21 mouse cellular contexts compared by ENCODE assay signal in genomic region chr1:88150133-88150532, GRCm38 (mm10). TPM values are rescaled to one million over a fixed set of nuclear protein-coding genes. Genes with fewer than 3 reads are reported as not detected.
DNase-seq lines count a peak whose midpoint lies in the region; ATAC-seq and TF ChIP-seq lines count a peak whose summit lies in the region.
"Not testable (repeated sequence)": the region's sequence is repeated elsewhere in the genome, so short reads cannot be mapped to it uniquely, and the experiment has no call there.
"Had no signal": no experiment of that assay in that cellular context is flagged by ENCODE, and none has a peak within 500 bp of the region (broad histone marks: within the 10 kb centered on the region; RNA-seq: fewer than 3 reads in every experiment).

No protein-coding gene starts in this region.

- WGBS in intestine, embryonic 15.5 days, result 82% methylated on average over 2 of the region's 2 CpGs
- WGBS in liver, embryonic 14.5 days (ENCODE audit: insufficient replicate concordance), result 48% methylated on average over 2 of the region's 2 CpGs
- 75% methylated on average over 2 of the region's 2 CpGs for WGBS in midbrain, postnatal 0 days

- not testable (repeated sequence) for H3K4me1 ChIP-seq in E14TG2a.4 (replicated peaks; ENCODE audit: low read depth, low read length); intestine, embryonic 15.5 days (replicated peaks); liver, embryonic 14.5 days (replicated peaks; ENCODE audit: control insufficient read depth in 2 of 2, insufficient read depth in 2 of 2, low read length in 1 of 2); midbrain, postnatal 0 days (ENCODE audit: insufficient read depth, low read length)

- not testable (repeated sequence) for H3K27ac ChIP-seq in intestine, embryonic 15.5 days; liver, embryonic 14.5 days; midbrain, postnatal 0 days (ENCODE audit: low read depth, low read length)

- not testable (repeated sequence) for H3K36me3 ChIP-seq in E14TG2a.4 (ENCODE audit: insufficient read depth, low read length); intestine, embryonic 15.5 days; liver, embryonic 14.5 days (replicated peaks; ENCODE audit: control insufficient read depth, insufficient read depth, low read depth); midbrain, postnatal 0 days (ENCODE audit: insufficient read depth, low read length)

- DNase-seq in adrenal gland, postnatal 14 days, result peak; percentile 11
- DNase-seq in embryo, embryonic 10.5 days (ENCODE audit: low spot score), result peak; percentile 10
- DNase-seq in kidney, postnatal 36 days, result peak; percentile 16 to 33
- not testable (repeated sequence) for DNase-seq in liver, embryonic 14.5 days (ENCODE audit: low read depth in 3 of 3, low spot score in 3 of 3)
- DNase-seq in midbrain, postnatal 0 days (ENCODE audit: low spot score), result peak; percentile 36
- peak; percentile 14 for DNase-seq in thymus, postnatal 4 days

- not testable (repeated sequence) for H3K4me2 ChIP-seq in intestine, embryonic 15.5 days (replicated peaks); liver, embryonic 14.5 days (ENCODE audit: low read depth); midbrain, postnatal 0 days (ENCODE audit: low read depth, low read length, poor library complexity, severe bottlenecking)

- H3K27me3 ChIP-seq in E14TG2a.4 (ENCODE audit: insufficient read depth, low read length); intestine, embryonic 15.5 days (replicated peaks); liver, embryonic 14.5 days (ENCODE audit: control insufficient read depth, insufficient read depth, low read length); midbrain, postnatal 0 days (ENCODE audit: insufficient read depth, low read length): not testable (repeated sequence)

- TF ChIP-seq CTCF in E14TG2a.4 (conservative IDR thresholded peaks at IDR 0.05; ENCODE audit: low read length), result 0 out of 2 replicates have a peak, but pooled peaks have one; percentile 2
- TF ChIP-seq CTCF in liver, embryonic 14.5 days (IDR thresholded peaks at IDR 0.05; ENCODE audit: low read depth), result peak; percentile 43
- peak; percentile 62 for TF ChIP-seq CTCF in midbrain, postnatal 0 days (IDR thresholded peaks at IDR 0.05)

- 0 out of 2 replicates have a peak, but pooled peaks have one; percentile 41 for ATAC-seq in intestine, embryonic 15.5 days
- ATAC-seq in liver, embryonic 14.5 days (ENCODE audit: insufficient read depth); midbrain, postnatal 0 days (ENCODE audit: low FRiP score): not testable (repeated sequence)

- H3K4me3 ChIP-seq in E14TG2a.4 (replicated peaks; ENCODE audit: low read length); intestine, embryonic 15.5 days (replicated peaks); liver, embryonic 14.5 days (ENCODE audit: insufficient read depth in 1 of 2, low read depth in 2 of 2, low read length in 2 of 2); midbrain, postnatal 0 days (ENCODE audit: low read depth, low read length): not testable (repeated sequence)

- not testable (repeated sequence) for H3K9ac ChIP-seq in intestine, embryonic 15.5 days; liver, embryonic 14.5 days (replicated peaks); midbrain, postnatal 0 days (replicated peaks; ENCODE audit: low read length, poor library complexity, severe bottlenecking)

- H3K9me3 ChIP-seq in E14TG2a.4 (ENCODE audit: low read length); intestine, embryonic 15.5 days; liver, embryonic 14.5 days (ENCODE audit: control insufficient read depth, low read length); midbrain, postnatal 0 days (ENCODE audit: low read length): not testable (repeated sequence)

- TF ChIP-seq EP300 in liver, embryonic 14.5 days (IDR thresholded peaks at IDR 0.05; ENCODE audit: low read depth), result not testable (repeated sequence)

RNA-seq across cellular contexts. Expression of gene Ugt1a6a, which starts 15.5 kb away (rescaled TPM):
- total RNA-seq in adrenal gland, postnatal 14 days (2021), result 10.5 and 12.8 TPM in 2 replicates
- 7.9 and 10.3 TPM in 2 replicates for polyA plus RNA-seq in intestine, embryonic 15.5 days (2015; fragmentation: Nextera tagmentation; extraction: Ambion mirVana)
- polyA plus RNA-seq in liver, embryonic 14.5 days (2012; rRNA removed), result 3.5 and 3.6 TPM in 2 replicates
- 7.1 and 8.2 TPM in 2 replicates for polyA plus RNA-seq in liver, embryonic 14.5 days (2014; fragmentation: Nextera tagmentation; extraction: Ambion mirVana)
- total RNA-seq in midbrain, postnatal 0 days (2014; rRNA removed), result 1.1 and 3.8 TPM in 2 replicates
- 1.7 and 2.3 TPM in 2 replicates for polyA plus RNA-seq in midbrain, postnatal 0 days (2015; fragmentation: Nextera tagmentation; extraction: Ambion mirVana)
- polyA plus RNA-seq: neural tube, embryonic 11.5 days had no signal

RNA-seq across cellular contexts. Expression of gene Ugt1a5, which starts 15.7 kb away (rescaled TPM):
- 0.37 and 0.41 TPM in 2 replicates for total RNA-seq in adrenal gland, postnatal 14 days (2021)
- polyA plus RNA-seq in intestine, embryonic 15.5 days (2015; fragmentation: Nextera tagmentation; extraction: Ambion mirVana), result not detected in 2 replicates
- 0.11 and 0.15 TPM in 2 replicates for polyA plus RNA-seq in liver, embryonic 14.5 days (2012; rRNA removed)
- polyA plus RNA-seq in liver, embryonic 14.5 days (2014; fragmentation: Nextera tagmentation; extraction: Ambion mirVana), result not detected in 2 replicates
- not detected in 2 replicates for total RNA-seq in midbrain, postnatal 0 days (2014; rRNA removed)
- polyA plus RNA-seq in midbrain, postnatal 0 days (2015; fragmentation: Nextera tagmentation; extraction: Ambion mirVana), result not detected in 2 replicates
- total RNA-seq: gastrocnemius, adult 8-10 months; layer of hippocampus, postnatal 14 days had no signal
- polyA plus RNA-seq: embryonic facial prominence, embryonic 14.5 days; forebrain, embryonic 10.5 days; heart, embryonic 14.5 days; hindbrain, embryonic 10.5 days; kidney, embryonic 16.5 days; limb, embryonic 15.5 days; lung, embryonic 16.5 days; midbrain, embryonic 16.5 days; neural tube, embryonic 11.5 days had no signal

RNA-seq across cellular contexts. Expression of gene Ugt1a6b, which starts 47.1 kb away (rescaled TPM):
- total RNA-seq in adrenal gland, postnatal 14 days (2021), result 5.3 and 11.5 TPM in 2 replicates
- 0.29 and 0.36 TPM in 2 replicates for polyA plus RNA-seq in intestine, embryonic 15.5 days (2015; fragmentation: Nextera tagmentation; extraction: Ambion mirVana)
- polyA plus RNA-seq in liver, embryonic 14.5 days (2012; rRNA removed), result 2.3 and 3.1 TPM in 2 replicates
- 4.8 and 5.1 TPM in 2 replicates for polyA plus RNA-seq in liver, embryonic 14.5 days (2014; fragmentation: Nextera tagmentation; extraction: Ambion mirVana)
- 0.94 and 1.9 TPM in 2 replicates for total RNA-seq in midbrain, postnatal 0 days (2014; rRNA removed)
- polyA plus RNA-seq in midbrain, postnatal 0 days (2015; fragmentation: Nextera tagmentation; extraction: Ambion mirVana), result not detected in 2 replicates
- polyA plus RNA-seq: forebrain, embryonic 10.5 days; heart, embryonic 14.5 days; hindbrain, embryonic 10.5 days; neural tube, embryonic 11.5 days had no signal

RNA-seq across cellular contexts. Expression of gene Ugt1a2, which starts 50.3 kb away (rescaled TPM):
- 0.22 and 0.26 TPM in 2 replicates for total RNA-seq in adrenal gland, postnatal 14 days (2021)
- 0.14 and 0.18 TPM in 2 replicates for polyA plus RNA-seq in intestine, embryonic 15.5 days (2015; fragmentation: Nextera tagmentation; extraction: Ambion mirVana)
- 0.02 and 0.03 TPM in 2 replicates for polyA plus RNA-seq in liver, embryonic 14.5 days (2012; rRNA removed)
- polyA plus RNA-seq in liver, embryonic 14.5 days (2014; fragmentation: Nextera tagmentation; extraction: Ambion mirVana), result not detected in 2 replicates
- not detected in 2 replicates for total RNA-seq in midbrain, postnatal 0 days (2014; rRNA removed)
- not detected in 2 replicates for polyA plus RNA-seq in midbrain, postnatal 0 days (2015; fragmentation: Nextera tagmentation; extraction: Ambion mirVana)
- total RNA-seq: heart, adult 18-20 months; layer of hippocampus, postnatal 14 days; left cerebral cortex, postnatal 14 days had no signal
- polyA plus RNA-seq: heart, embryonic 14.5 days; hindbrain, embryonic 10.5 days; limb, embryonic 15.5 days; lung, embryonic 16.5 days; midbrain, embryonic 16.5 days; neural tube, embryonic 11.5 days had no signal

RNA-seq across cellular contexts. Expression of gene Ugt1a7c, which starts 55.3 kb away (rescaled TPM):
- total RNA-seq in adrenal gland, postnatal 14 days (2021), result 1.9 and 2.6 TPM in 2 replicates
- polyA plus RNA-seq in intestine, embryonic 15.5 days (2015; fragmentation: Nextera tagmentation; extraction: Ambion mirVana), result 49.1 and 49.8 TPM in 2 replicates
- polyA plus RNA-seq in liver, embryonic 14.5 days (2012; rRNA removed), result 0.58 and 1.1 TPM in 2 replicates
- 0.97 and 1.8 TPM in 2 replicates for polyA plus RNA-seq in liver, embryonic 14.5 days (2014; fragmentation: Nextera tagmentation; extraction: Ambion mirVana)
- 1.0 and 1.5 TPM in 2 replicates for total RNA-seq in midbrain, postnatal 0 days (2014; rRNA removed)
- 1.6 and 2.7 TPM in 2 replicates for polyA plus RNA-seq in midbrain, postnatal 0 days (2015; fragmentation: Nextera tagmentation; extraction: Ambion mirVana)

Comparison
In these comparisons a context has a peak if more than half of its experiments do, and no peak if none do; other contexts are left out.
1. CTCF ChIP-seq: peak in every context shown above with its lines; median percentile 62 in midbrain, postnatal 0 days; 43 in liver, embryonic 14.5 days; 2 in E14TG2a.4.